Mouse (Mus musculus): ENCODE measurements around the gene Dcps. TPM values are rescaled to one million over a fixed set of nuclear protein-coding genes. Genes with fewer than 3 reads are reported as not detected.

Gene Dcps
- polyA plus RNA-seq (2014; fragmentation: Nextera tagmentation; extraction: Ambion mirVana) = 90.9 and 95.2 TPM in 2 replicates

- WGBS = under 1% methylated on average over 38 of the region's 38 CpGs
- Histone ChIP-seq H3K36me3 (ENCODE audit: control insufficient read depth, insufficient read depth, low read length) (no peaks in the 10 kb centered on the region), H3K9me3 (ENCODE audit: control insufficient read depth, low read length) (no peaks in the 10 kb centered on the region), H3K27ac (ENCODE audit: low read depth, low read length) (peak within 1 kb of the TSS; percentile 67), H3K4me3 (ENCODE audit: low read depth, low read length) (peak within 1 kb of the TSS; percentile 66), H3K9ac (ENCODE audit: low read depth, low read length) (peak within 1 kb of the TSS; percentile 76), H3K4me2 (peak within 1 kb of the TSS; percentile 89), H3K4me1 (replicated peaks; ENCODE audit: control insufficient read depth, insufficient read depth, low read length) (peaks cover 6% of the 10 kb centered on the region; the same call in 1 of the 2 replicates), H3K27me3 (replicated peaks; ENCODE audit: control insufficient read depth, insufficient read depth, low read length) (no peaks in the 10 kb centered on the region)
- ATAC-seq (replicated peaks; ENCODE audit: low FRiP score) (peak; percentile 98), DNase-seq (ENCODE audit: low spot score) (peak; percentile 94)
Measured at GRCm38 (mm10) chr9:35175251-35176123, at the start of gene Dcps. Gene Dcps (minus strand): TSS chr9:35176061.

DNA sequence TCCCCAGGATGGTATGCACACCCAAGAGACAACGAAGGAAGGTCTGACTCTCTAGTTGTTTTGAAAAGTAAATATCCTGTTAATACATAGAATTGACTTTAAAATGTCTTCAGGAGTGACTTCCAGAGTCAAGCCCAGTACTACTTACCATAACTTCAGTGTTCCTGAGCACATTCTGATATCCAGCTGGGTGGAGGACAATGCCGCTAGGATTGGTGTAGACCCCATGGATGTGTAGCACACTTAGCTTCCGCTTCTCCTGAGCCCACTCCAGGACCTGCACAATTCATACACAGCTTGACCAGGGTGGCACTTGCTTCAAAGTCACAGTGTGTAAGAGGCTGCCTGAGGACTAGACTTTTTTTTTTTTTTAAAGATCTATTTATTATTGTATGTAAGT, 47.6 kb upstream of the Dcps start:
- WGBS = 97% methylated on average over 3 of the region's 3 CpGs
- Histone ChIP-seq H3K36me3 (ENCODE audit: control insufficient read depth, insufficient read depth, low read length) (no peaks in the 10 kb centered on the region; the same call in 1 of the 2 replicates), H3K4me3 (ENCODE audit: low read depth, low read length) (no peak overlapping the region), H3K9me3 (ENCODE audit: control insufficient read depth, low read length) (no peaks in the 10 kb centered on the region), H3K4me2 (no peak overlapping the region), H3K4me1 (replicated peaks; ENCODE audit: control insufficient read depth, insufficient read depth, low read length) (no peaks in the 10 kb centered on the region), H3K27me3 (replicated peaks; ENCODE audit: control insufficient read depth, insufficient read depth, low read length) (no peaks in the 10 kb centered on the region), H3K9ac (ENCODE audit: low read depth, low read length) (no peak overlapping the region), H3K27ac (ENCODE audit: low read depth, low read length) (no peak overlapping the region)
- DNase-seq (ENCODE audit: low spot score) (no peak), ATAC-seq (replicated peaks; ENCODE audit: low FRiP score) (no peak)

- Histone ChIP-seq H3K4me2 (no peak overlapping the region), H3K4me3 (ENCODE audit: low read depth, low read length) (no peak overlapping the region), H3K4me1 (replicated peaks; ENCODE audit: control insufficient read depth, insufficient read depth, low read length) (no peaks in the 10 kb centered on the region), H3K9ac (ENCODE audit: low read depth, low read length) (no peak overlapping the region), H3K9me3 (ENCODE audit: control insufficient read depth, low read length) (no peaks in the 10 kb centered on the region), H3K27ac (ENCODE audit: low read depth, low read length) (no peak overlapping the region), H3K36me3 (ENCODE audit: control insufficient read depth, insufficient read depth, low read length) (peaks cover 25% of the 10 kb centered on the region), H3K27me3 (replicated peaks; ENCODE audit: control insufficient read depth, insufficient read depth, low read length) (no peaks in the 10 kb centered on the region)
- WGBS = 61% methylated on average over 1 of the region's 1 CpGs
- ATAC-seq (replicated peaks; ENCODE audit: low FRiP score) (no peak), DNase-seq (ENCODE audit: low spot score) (no peak)
Measured at GRCm38 (mm10) chr9:35217963-35218362, 42.1 kb upstream of the Dcps start.

- DNase-seq (ENCODE audit: low spot score) = no peak
- Histone ChIP-seq H3K4me1 (replicated peaks; ENCODE audit: control insufficient read depth, insufficient read depth, low read length) (0 out of 2 replicates have a peak, but pooled peaks cover 4% of the 10 kb centered on the region), H3K4me2 (peak overlapping the region; percentile 67), H3K36me3 (ENCODE audit: control insufficient read depth, insufficient read depth, low read length) (peaks cover 32% of the 10 kb centered on the region), H3K27me3 (replicated peaks; ENCODE audit: control insufficient read depth, insufficient read depth, low read length) (no peaks in the 10 kb centered on the region), H3K9me3 (ENCODE audit: control insufficient read depth, low read length) (no peaks in the 10 kb centered on the region), H3K9ac (ENCODE audit: low read depth, low read length) (peak overlapping the region; percentile 83), H3K27ac (ENCODE audit: low read depth, low read length) (peak overlapping the region; percentile 71), H3K4me3 (ENCODE audit: low read depth, low read length) (peak overlapping the region; percentile 94)
- ATAC-seq (replicated peaks; ENCODE audit: low FRiP score) = peak; percentile 1; the same call in 1 of the 2 replicates
- WGBS = 32% methylated on average over 26 of the region's 26 CpGs
Measured at GRCm38 (mm10) chr9:35211573-35212511, 36.0 kb upstream of the Dcps start.

DNA sequence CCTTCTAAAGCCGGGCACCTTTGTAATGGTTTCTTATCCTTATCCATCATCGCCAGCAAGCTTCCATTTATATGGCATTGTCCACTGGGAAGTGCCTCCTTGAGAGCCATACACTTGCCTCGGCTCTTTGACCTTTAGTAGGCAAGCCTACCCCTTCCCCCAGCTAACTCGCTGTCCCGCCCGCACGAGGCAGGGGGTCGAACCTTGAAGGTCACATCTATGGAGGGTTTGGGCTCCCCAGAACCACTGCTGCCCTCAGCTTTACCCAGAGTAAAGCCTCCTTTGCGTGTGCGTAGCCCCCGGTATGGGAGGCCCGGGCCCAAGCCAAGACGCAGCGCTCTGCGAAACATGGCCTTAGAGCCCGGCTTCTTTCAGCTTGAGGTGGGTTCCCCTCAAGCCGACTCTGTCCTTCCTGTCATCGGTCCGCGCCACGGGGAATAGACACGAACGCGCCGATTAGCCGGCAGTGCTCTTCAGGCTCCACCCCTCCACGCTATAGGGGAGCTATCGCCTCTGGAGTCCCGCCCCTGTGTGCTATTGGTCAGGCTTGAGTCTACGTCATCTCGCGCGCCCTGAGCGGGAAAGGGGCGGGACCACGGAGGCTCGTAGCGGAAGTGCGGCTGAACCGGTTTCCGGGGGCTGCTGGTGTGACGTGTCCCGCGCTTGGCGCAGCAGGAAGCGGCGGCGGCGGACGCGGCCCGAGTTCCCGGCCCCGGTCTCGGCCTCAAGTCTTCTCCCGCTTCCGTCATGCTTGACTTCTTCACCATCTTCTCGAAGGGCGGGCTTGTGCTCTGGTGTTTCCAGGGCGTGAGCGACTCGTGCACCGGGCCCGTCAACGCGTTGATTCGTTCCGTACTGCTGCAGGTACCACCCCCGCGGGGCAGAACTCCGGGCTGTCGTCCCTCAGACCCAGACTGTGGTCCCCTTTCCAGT, 34.9 kb upstream of the Dcps start, which contains the start of gene Foxred1:
Gene Foxred1, minus strand, starts transcription at position 514 of the 933 bp plus-strand sequence.
- 1% methylated on average over 72 of the region's 72 CpGs for WGBS
- no peaks in the 10 kb centered on the region for H3K27me3 ChIP-seq (replicated peaks; ENCODE audit: control insufficient read depth, insufficient read depth, low read length)
- peaks cover 42% of the 10 kb centered on the region for H3K36me3 ChIP-seq (ENCODE audit: control insufficient read depth, insufficient read depth, low read length)

GRCm38 (mm10) chr9:35204421-35204820, 28.6 kb upstream of the Dcps start:
- DNase-seq (ENCODE audit: low spot score) (no peak), ATAC-seq (replicated peaks; ENCODE audit: low FRiP score) (no peak)
- Histone ChIP-seq H3K27me3 (replicated peaks; ENCODE audit: control insufficient read depth, insufficient read depth, low read length) (no peaks in the 10 kb centered on the region), H3K4me2 (no peak overlapping the region), H3K36me3 (ENCODE audit: control insufficient read depth, insufficient read depth, low read length) (peaks cover 22% of the 10 kb centered on the region), H3K27ac (ENCODE audit: low read depth, low read length) (no peak overlapping the region), H3K9ac (ENCODE audit: low read depth, low read length) (no peak overlapping the region), H3K4me1 (replicated peaks; ENCODE audit: control insufficient read depth, insufficient read depth, low read length) (peaks cover 13% of the 10 kb centered on the region), H3K9me3 (ENCODE audit: control insufficient read depth, low read length) (no peaks in the 10 kb centered on the region), H3K4me3 (ENCODE audit: low read depth, low read length) (no peak overlapping the region)
- 90% methylated on average over 2 of the region's 2 CpGs for WGBS

More for the DNA sequence above, 34.9 kb upstream of the Dcps start, which contains the start of gene Foxred1:
- Histone ChIP-seq H3K9me3 (ENCODE audit: control insufficient read depth, low read length) (no peaks in the 10 kb centered on the region), H3K27ac (ENCODE audit: low read depth, low read length) (peak within 1 kb of the TSS; percentile 71), H3K4me2 (peak within 1 kb of the TSS; percentile 91), H3K9ac (ENCODE audit: low read depth, low read length) (peak within 1 kb of the TSS; percentile 83), H3K4me3 (ENCODE audit: low read depth, low read length) (peak within 1 kb of the TSS; percentile 94), H3K4me1 (replicated peaks; ENCODE audit: control insufficient read depth, insufficient read depth, low read length) (0 out of 2 replicates have a peak, but pooled peaks cover 4% of the 10 kb centered on the region)
- peak; percentile 98 for DNase-seq (ENCODE audit: low spot score)
- peak; percentile 99 for ATAC-seq (replicated peaks; ENCODE audit: low FRiP score)

DNA sequence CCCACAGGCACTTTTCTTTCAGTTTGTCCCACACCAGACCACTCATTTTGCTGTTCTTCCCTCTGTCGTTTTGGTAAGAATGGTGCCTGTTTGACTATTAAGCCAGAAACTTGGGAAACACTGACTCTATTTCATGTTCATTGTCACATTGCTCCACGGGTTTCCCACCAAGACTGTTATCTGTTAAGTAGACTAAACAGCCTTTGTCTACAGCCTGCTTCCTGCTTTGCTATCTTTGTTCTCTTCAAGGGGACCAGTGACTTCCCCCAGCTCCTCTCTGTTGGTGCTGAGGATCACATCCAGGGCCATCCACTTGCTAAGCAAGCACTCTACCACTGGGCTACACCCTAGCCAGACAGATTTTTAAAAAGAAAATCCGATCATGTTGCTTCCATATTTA, 27.7 kb upstream of the Dcps start:
- Histone ChIP-seq H3K4me3 (ENCODE audit: low read depth, low read length) (no peak overlapping the region), H3K4me1 (replicated peaks; ENCODE audit: control insufficient read depth, insufficient read depth, low read length) (peaks cover 18% of the 10 kb centered on the region), H3K9ac (ENCODE audit: low read depth, low read length) (no peak overlapping the region), H3K36me3 (ENCODE audit: control insufficient read depth, insufficient read depth, low read length) (peaks cover 22% of the 10 kb centered on the region), H3K27ac (ENCODE audit: low read depth, low read length) (no peak overlapping the region), H3K27me3 (replicated peaks; ENCODE audit: control insufficient read depth, insufficient read depth, low read length) (no peaks in the 10 kb centered on the region), H3K9me3 (ENCODE audit: control insufficient read depth, low read length) (no peaks in the 10 kb centered on the region), H3K4me2 (no peak overlapping the region)
- no peak for DNase-seq (ENCODE audit: low spot score)
- 36% methylated on average over 3 of the region's 3 CpGs for WGBS
- no peak for ATAC-seq (replicated peaks; ENCODE audit: low FRiP score)
